Mouse (Mus musculus) cortical plate, adult 2 months (tissue): ENCODE results near the gene Hist1h4i.

Experiments
- CTCF ChIP-seq: fragments of 200-500 bp; IDR thresholded peaks from 2 replicates; pipeline ENCODE4 v1.5.1; 2011; ENCODE audit warnings: mild to moderate bottlenecking, control low read depth, low read length; ENCODE audit not compliant: insufficient read depth; ENCODE audit errors: extremely low read depth
- POLR2A ChIP-seq: fragments of 200-500 bp; IDR thresholded peaks from 2 replicates; pipeline ENCODE4 v1.6.1; 2011; ENCODE audit warnings: mild to moderate bottlenecking, low read length, control low read depth; ENCODE audit not compliant: insufficient read depth; ENCODE audit errors: extremely low read depth

DNA sequence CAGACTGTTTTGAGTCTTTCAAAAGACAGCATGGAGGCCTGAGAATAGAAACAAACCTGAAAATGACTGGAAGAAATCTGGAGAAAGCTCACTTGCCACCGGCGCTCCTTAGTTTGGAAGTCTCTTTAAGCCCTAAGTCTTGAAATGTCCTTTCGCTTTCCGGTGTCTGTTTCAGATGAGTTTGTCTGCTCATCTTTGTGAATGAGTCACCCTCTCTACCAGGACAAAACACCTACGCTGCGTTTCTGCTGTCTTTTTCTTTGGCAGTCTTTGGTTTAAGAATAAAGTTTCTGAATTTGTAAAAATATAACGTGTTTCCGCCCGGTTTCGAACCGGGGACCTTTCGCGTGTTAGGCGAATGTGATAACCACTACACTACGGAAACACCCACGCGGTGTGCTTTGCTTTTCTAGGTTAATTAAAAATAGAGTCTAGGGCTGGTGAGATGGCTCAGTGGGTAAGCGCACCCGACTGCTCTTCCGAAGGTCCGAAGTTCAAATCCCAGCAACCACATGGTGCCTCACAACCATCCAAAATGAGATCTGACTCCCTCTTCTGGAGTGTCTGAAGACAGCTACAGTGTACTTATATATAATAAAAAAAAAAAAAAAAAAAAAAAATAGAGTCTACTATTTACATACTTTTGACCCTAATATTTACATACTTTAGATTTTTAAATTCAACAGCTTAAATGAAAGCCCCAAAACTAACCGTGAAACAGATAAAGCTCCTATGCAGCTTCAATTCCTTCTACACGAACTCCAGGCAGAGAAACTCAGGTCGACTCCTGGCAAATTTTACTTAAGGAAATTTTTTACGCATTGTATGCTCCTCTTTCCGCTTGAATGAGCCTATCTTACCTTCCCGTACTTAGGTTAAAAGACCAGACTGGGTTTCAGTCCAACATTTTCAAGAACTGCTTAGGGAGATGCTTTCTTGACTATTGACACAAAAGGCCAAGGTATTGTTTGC, 25.4 kb downstream of the Hist1h4i start:
- TF ChIP-seq POLR2A (no peak), CTCF (no peak)
